Mouse (Mus musculus): Measurements from ENCODE around the gene Med16.

DNA sequence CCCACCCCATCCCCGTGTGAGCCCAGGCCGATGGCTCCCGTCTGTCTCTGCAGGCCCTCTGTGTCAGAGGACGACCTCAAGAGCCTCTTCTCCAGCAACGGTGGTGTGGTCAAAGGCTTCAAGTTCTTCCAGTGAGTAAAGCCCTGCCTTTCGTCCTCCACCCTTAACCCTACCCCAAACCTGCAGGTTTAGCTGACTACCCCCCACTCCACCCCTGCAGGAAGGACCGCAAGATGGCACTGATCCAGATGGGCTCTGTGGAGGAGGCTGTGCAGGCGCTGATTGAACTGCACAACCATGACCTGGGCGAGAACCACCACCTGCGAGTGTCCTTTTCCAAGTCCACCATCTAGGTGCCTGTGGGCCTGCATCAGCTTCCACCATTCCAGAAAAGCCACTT, 45.8 kb downstream of the Med16 start:
- TF ChIP-seq POLR2A (IDR thresholded peaks at IDR 0.05; ENCODE audit: low read depth, low read length) = no peak
- TF ChIP-seq CTCF (IDR thresholded peaks at IDR 0.05; ENCODE audit: borderline replicate concordance, insufficient read depth, low read length) = no peak
